Mouse (Mus musculus) liver, embryonic 14.5 days (tissue): Measurements from ENCODE around the gene Atp2c2. TPM values are rescaled to one million over a fixed set of nuclear protein-coding genes. Genes with fewer than 3 reads are reported as not detected.

Experiments
- ATAC-seq: fragments of 200-750 bp; cut with Nextera tagmentation; 2 replicates; pipeline ENCODE4 v1.8.0; 2017; ENCODE audit warnings: moderate number of reproducible peaks, mild to moderate bottlenecking, moderate library complexity; ENCODE audit not compliant: insufficient read depth
- DNase-seq, 3 experiments: peaks; one replicate each; pipeline ENCODE4 v3.0.0-alpha.2; 2012 to 2013; ENCODE audit warnings: low read depth in 3 of 3, low spot score in 3 of 3
- H3K27ac ChIP-seq: fragments of 300-500 bp; sonication (generic); 2 replicates; pipeline ENCODE4 v1.5.1; 2014; ENCODE audit warnings: moderate library complexity, mild to moderate bottlenecking, control low read depth, inconsistent platforms
- H3K27me3 ChIP-seq: fragments of 300-500 bp; sonication (generic); 2 replicates; pipeline ENCODE4 v1.6.1; 2014; ENCODE audit warnings: mild to moderate bottlenecking, low read length, moderate library complexity; ENCODE audit not compliant: control insufficient read depth, insufficient read depth
- H3K36me3 ChIP-seq: fragments of 300-500 bp; sonication (generic); replicated peaks from 2 replicates; pipeline ENCODE4 v1.6.1; 2014; ENCODE audit warnings: low read depth; ENCODE audit not compliant: control insufficient read depth, insufficient read depth
- H3K4me1 ChIP-seq, 2 experiments: fragments of 200-500 bp in 1 of 2; fragments of 300-500 bp in 1 of 2; sonication (generic) in 1 of 2; replicated peaks; 2 replicates each; pipeline ENCODE4 v1.6.1; 2012 to 2014; ENCODE audit warnings: antibody characterized with exemption in 1 of 2, inconsistent platforms in 1 of 2, low read length in 1 of 2; ENCODE audit not compliant: control insufficient read depth in 2 of 2, insufficient read depth in 2 of 2
- H3K4me2 ChIP-seq: fragments of 300-500 bp; sonication (generic); 2 replicates; pipeline ENCODE4 v1.6.1; 2014; ENCODE audit warnings: low read depth, mild to moderate bottlenecking, control low read depth, moderate library complexity
- H3K4me3 ChIP-seq, 2 experiments: fragments of 200-500 bp in 1 of 2; fragments of 300-500 bp in 1 of 2; sonication (generic) in 1 of 2; 2 replicates each; pipeline ENCODE4 v1.5.1; 2012 to 2014; ENCODE audit warnings: low read depth in 2 of 2, low read length in 2 of 2, mild to moderate bottlenecking in 2 of 2, control low read depth in 1 of 2, inconsistent platforms in 1 of 2, moderate library complexity in 1 of 2; ENCODE audit not compliant: insufficient read depth in 1 of 2
- H3K9ac ChIP-seq: fragments of 300-500 bp; sonication (generic); replicated peaks from 2 replicates; pipeline ENCODE4 v1.6.1; 2014; ENCODE audit warnings: mild to moderate bottlenecking, control low read depth, moderate library complexity
- H3K9me3 ChIP-seq: fragments of 300-500 bp; sonication (generic); 2 replicates; pipeline ENCODE4 v1.6.1; 2016; ENCODE audit warnings: low read length, mixed read lengths; ENCODE audit not compliant: control insufficient read depth
- CTCF ChIP-seq: IDR thresholded peaks from 2 replicates; pipeline ENCODE4 v1.5.1; 2016; ENCODE audit warnings: antibody characterized with exemption, low read depth, control low read depth
- EP300 ChIP-seq: IDR thresholded peaks from 2 replicates; pipeline ENCODE4 v1.6.1; 2016; ENCODE audit warnings: antibody characterized with exemption, low read depth
- WGBS: fragments of 180-500 bp; shearing (Covaris S2); extraction: QIAGEN DNeasy Blood & Tissue Kit; methylation state at CpG from one replicate; pipeline ENCODE4 v1.1.7; 2014; ENCODE audit not compliant: insufficient replicate concordance; 5-methylcytosine and 5-hydroxymethylcytosine counted together
- polyA plus RNA-seq, 2 experiments: library from polyadenylated mRNA; depleted of rRNA in 1 of 2; stranded (reverse) in 1 of 2; unstranded in 1 of 2; fragments of >200 nt; fragmentation: Nextera tagmentation in 1 of 2; extraction: Ambion mirVana in 1 of 2; gene quantifications; 2 replicates each; pipeline versions ENCODE4 v1.2.1 to v1.2.3; 2012 to 2014

Gene Atp2c2
- polyA plus RNA-seq, 2 experiments: 0.08 to 0.10 TPM

DNA sequence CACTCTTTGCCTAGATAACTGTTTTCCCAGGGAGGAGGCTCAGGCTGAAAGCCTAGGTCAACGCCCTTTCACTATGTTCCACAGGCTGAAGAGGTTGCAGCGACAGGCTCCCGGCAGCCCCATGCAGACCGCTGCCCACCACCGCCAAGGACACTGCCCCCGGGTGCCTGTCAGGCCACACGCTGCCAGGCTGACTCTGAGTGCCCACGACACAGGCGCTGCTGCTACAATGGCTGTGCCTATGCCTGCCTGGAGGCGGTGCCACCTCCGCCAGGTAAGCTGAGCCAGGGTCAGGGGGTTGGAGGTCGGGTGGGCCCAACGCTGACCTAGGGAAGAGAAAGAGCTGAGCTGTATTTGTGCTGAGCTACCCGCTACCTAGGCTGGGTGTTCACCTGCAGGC is 20.6 kb upstream of the Atp2c2 start:
- ATAC-seq: no peak
- no peaks in the 10 kb centered on the region for H3K36me3 ChIP-seq
- no peaks in the 10 kb centered on the region for H3K27me3 ChIP-seq
- DNase-seq: no peak
- 58% methylated on average over 14 of the region's 14 CpGs for WGBS
- TF ChIP-seq CTCF (no peak), EP300 (no peak)
- no peak overlapping the region for H3K4me3 ChIP-seq
- H3K27ac ChIP-seq: no peak overlapping the region
- no peaks in the 10 kb centered on the region for H3K4me1 ChIP-seq
- H3K9me3 ChIP-seq: no peaks in the 10 kb centered on the region
- H3K4me2 ChIP-seq: no peak overlapping the region
- H3K9ac ChIP-seq: no peak overlapping the region

DNA sequence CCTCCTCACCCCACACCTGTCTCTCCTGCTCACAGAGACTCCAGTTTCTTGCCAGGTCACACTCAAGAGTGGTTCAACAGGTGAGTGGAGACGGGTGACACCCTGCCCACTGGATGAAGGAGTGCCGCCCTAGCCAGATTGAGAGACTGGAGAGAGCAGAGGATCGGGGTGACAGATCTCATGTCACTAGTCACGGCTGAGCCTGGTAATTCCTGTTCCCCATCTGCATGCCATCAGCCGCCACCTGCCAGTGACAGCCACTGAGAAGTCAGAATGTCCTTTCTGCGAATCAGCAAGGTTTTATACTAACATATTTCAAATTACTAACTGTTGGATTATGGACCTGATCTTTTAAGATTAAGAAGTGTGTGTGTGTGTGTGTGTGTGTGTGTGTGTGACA is 9.2 kb upstream of the Atp2c2 start:
- no peaks in the 10 kb centered on the region for H3K4me1 ChIP-seq

DNA sequence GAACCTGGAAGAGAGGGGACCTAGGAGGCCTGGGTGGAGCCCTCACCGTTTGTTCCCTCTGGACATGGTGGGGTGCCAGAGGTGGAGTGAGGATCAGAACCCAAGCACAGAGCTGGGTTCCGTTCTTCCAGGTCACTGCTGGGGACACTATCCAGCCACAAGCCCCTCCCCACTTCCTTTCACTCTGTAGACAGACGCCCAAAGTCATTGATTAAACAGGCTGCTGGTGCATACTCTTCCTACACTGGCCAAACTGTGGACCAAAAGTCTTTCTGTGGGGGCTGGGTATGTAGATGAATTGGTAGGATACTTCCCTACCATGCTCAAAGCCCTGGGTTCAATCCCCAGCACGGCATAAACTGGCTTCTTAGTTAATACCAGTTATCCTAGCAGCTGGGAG is 7.8 kb upstream of the Atp2c2 start:
- H3K9ac ChIP-seq: no peak overlapping the region
- TF ChIP-seq CTCF (no peak), EP300 (no peak)
- H3K4me1 ChIP-seq: no peaks in the 10 kb centered on the region
- H3K27me3 ChIP-seq: no peaks in the 10 kb centered on the region
- no peaks in the 10 kb centered on the region for H3K9me3 ChIP-seq
- no peak overlapping the region for H3K27ac ChIP-seq
- no peak overlapping the region for H3K4me2 ChIP-seq
- DNase-seq (no peak), ATAC-seq (no peak)
- no peak overlapping the region for H3K4me3 ChIP-seq
- no peaks in the 10 kb centered on the region for H3K36me3 ChIP-seq
- WGBS: 54% methylated on average over 4 of the region's 4 CpGs

More for the DNA sequence above, 9.2 kb upstream of the Atp2c2 start:
- WGBS: 53% methylated on average over 6 of the region's 6 CpGs
- Histone ChIP-seq H3K9me3 (no peaks in the 10 kb centered on the region), H3K4me2 (no peak overlapping the region), H3K27me3 (no peaks in the 10 kb centered on the region), H3K27ac (no peak overlapping the region), H3K36me3 (no peaks in the 10 kb centered on the region), H3K4me3 (no peak overlapping the region), H3K9ac (no peak overlapping the region)
- ATAC-seq (no peak), DNase-seq (no peak)
- TF ChIP-seq CTCF: no peak

DNA sequence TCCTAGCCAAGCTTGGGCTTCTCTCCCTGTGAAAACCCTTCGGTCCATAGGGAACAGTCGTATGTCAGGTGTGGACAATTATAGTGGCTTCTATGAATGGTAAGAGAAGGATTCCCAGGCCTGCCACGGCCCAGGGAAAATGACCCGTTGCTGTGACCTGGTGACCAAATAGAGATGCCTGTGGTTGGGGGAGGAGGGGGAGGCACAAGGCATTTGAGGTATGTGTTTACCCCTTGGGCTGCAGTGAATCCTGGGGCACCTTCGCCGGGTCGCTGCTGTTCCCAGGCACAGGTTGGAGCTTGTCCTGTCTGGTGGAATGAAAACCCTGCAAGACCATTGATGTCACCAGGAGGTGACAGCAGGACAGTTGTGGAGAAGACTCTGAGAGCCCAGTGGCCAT is 5.1 kb upstream of the Atp2c2 start:
- 54% methylated on average over 7 of the region's 7 CpGs for WGBS
- no peak overlapping the region for H3K27ac ChIP-seq
- no peak overlapping the region for H3K4me3 ChIP-seq
- H3K27me3 ChIP-seq: peaks cover 18% of the 10 kb centered on the region
- no peak for DNase-seq
- H3K4me1 ChIP-seq: no peaks in the 10 kb centered on the region
- no peak for ATAC-seq
- no peak overlapping the region for H3K4me2 ChIP-seq
- H3K36me3 ChIP-seq: no peaks in the 10 kb centered on the region
- no peak for TF ChIP-seq CTCF
- TF ChIP-seq EP300: no peak
- H3K9ac ChIP-seq: no peak overlapping the region
- no peaks in the 10 kb centered on the region for H3K9me3 ChIP-seq

DNA sequence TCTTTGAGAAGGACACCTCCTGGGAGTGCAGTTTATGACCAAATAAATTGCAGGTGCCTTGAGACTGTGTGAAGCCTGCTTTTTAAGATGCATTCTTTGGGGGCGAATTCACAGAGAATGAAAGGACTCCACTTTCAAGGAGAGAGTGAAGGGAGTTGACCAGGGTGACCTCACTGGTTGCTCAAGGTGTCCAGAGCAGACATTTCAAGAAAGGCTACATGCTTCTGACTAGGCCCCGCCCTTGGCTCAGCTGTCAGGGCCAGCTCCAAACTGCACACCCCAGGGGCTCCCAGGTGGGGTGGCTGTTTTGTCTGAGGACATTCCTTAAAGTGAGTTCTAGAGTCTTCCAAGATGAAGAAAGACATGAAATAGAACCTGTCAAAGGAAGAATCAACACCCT is 2.6 kb upstream of the Atp2c2 start:
- no peak overlapping the region for H3K4me2 ChIP-seq
- no peaks in the 10 kb centered on the region for H3K4me1 ChIP-seq
- H3K9me3 ChIP-seq: no peaks in the 10 kb centered on the region
- no peak overlapping the region for H3K27ac ChIP-seq
- no peak overlapping the region for H3K4me3 ChIP-seq
- TF ChIP-seq CTCF (no peak), EP300 (no peak)
- 52% methylated on average over 2 of the region's 2 CpGs for WGBS
- ATAC-seq: no peak
- peaks cover 32% of the 10 kb centered on the region for H3K27me3 ChIP-seq
- H3K36me3 ChIP-seq: no peaks in the 10 kb centered on the region
- no peak overlapping the region for H3K9ac ChIP-seq
- DNase-seq: no peak
